Mouse (Mus musculus) liver, embryonic 14.5 days (tissue): Measurements from ENCODE around the gene Gm42517.

ENCODE experiments used
- CTCF ChIP-seq: IDR thresholded peaks from 2 replicates; pipeline ENCODE4 v1.5.1; 2016; ENCODE audit warnings: antibody characterized with exemption, low read depth, control low read depth
- EP300 ChIP-seq: IDR thresholded peaks from 2 replicates; pipeline ENCODE4 v1.6.1; 2016; ENCODE audit warnings: antibody characterized with exemption, low read depth

- TF ChIP-seq CTCF (no peak), EP300 (no peak)
Observed at GRCm38 (mm10) chr5:108374079-108374478, 6.4 kb upstream of the Gm42517 start.
